Mouse (Mus musculus) CH12.LX (cell line): ENCODE results near the gene Fxyd2. TPM values are rescaled to one million over a fixed set of nuclear protein-coding genes. Genes with fewer than 3 reads are reported as not detected.

Experiments
- DNase-seq: peaks from one replicate; pipeline ENCODE4 v3.0.0-alpha.2; 2013; ENCODE audit errors: extremely low read depth
- H3K27ac ChIP-seq: 2 replicates; pipeline ENCODE4 v1.5.1; 2012; ENCODE audit warnings: low read depth, mild to moderate bottlenecking, control low read depth, moderate library complexity; ENCODE audit not compliant: insufficient read depth
- H3K27me3 ChIP-seq: replicated peaks from 2 replicates; pipeline ENCODE3; 2012; ENCODE audit warnings: inconsistent platforms
- H3K36me3 ChIP-seq, 2 experiments: replicated peaks in 1 of 2; 2 replicates each; pipeline versions ENCODE3 to v1.6.1; 2012; ENCODE audit warnings: inconsistent platforms in 1 of 2, low read length in 1 of 2, mild to moderate bottlenecking in 1 of 2, mixed read lengths in 1 of 2, moderate library complexity in 1 of 2; ENCODE audit not compliant: control insufficient read depth in 1 of 2, insufficient read depth in 1 of 2
- H3K4me1 ChIP-seq, 2 experiments: 2 replicates each; pipeline ENCODE4 v1.6.1; 2012; ENCODE audit warnings: inconsistent platforms in 1 of 2, moderate library complexity in 1 of 2; ENCODE audit not compliant: insufficient read depth in 2 of 2, control insufficient read depth in 1 of 2
- H3K4me2 ChIP-seq: 2 replicates; pipeline ENCODE4 v1.6.1; 2012; ENCODE audit warnings: low read depth, mild to moderate bottlenecking, control low read depth; ENCODE audit not compliant: poor library complexity, insufficient read depth, severe bottlenecking
- H3K4me3 ChIP-seq, 3 experiments: fragments of 150-350 bp in 1 of 3; sonication (generic) in 1 of 3; replicated peaks in 1 of 3; 2 replicates each; pipeline versions ENCODE3 to v1.5.1; 2011 to 2012; ENCODE audit warnings: low read depth in 2 of 3, low read length in 2 of 3, mild to moderate bottlenecking in 2 of 3, moderate library complexity in 2 of 3, control low read depth in 1 of 3, improper control_type of control experiment in 1 of 3, inconsistent platforms in 1 of 3, mixed read lengths in 1 of 3; ENCODE audit not compliant: poor library complexity in 1 of 3
- H3K79me2 ChIP-seq: replicated peaks from 2 replicates; pipeline ENCODE4 v1.6.1; 2012; ENCODE audit warnings: mild to moderate bottlenecking, moderate library complexity; ENCODE audit not compliant: control insufficient read depth, poor library complexity, insufficient read depth, severe bottlenecking; ENCODE audit errors: extremely low read depth
- H3K9ac ChIP-seq: 2 replicates; pipeline ENCODE4 v1.6.1; 2012; ENCODE audit warnings: low read depth, mild to moderate bottlenecking, control low read depth, moderate library complexity; ENCODE audit not compliant: insufficient read depth
- H3K9me3 ChIP-seq: replicated peaks from 2 replicates; pipeline ENCODE3; 2012; ENCODE audit warnings: low read length, inconsistent platforms, mixed read lengths
- CTCF ChIP-seq, 2 experiments: IDR thresholded peaks in 1 of 2; conservative IDR thresholded peaks in 1 of 2; 2 replicates each; pipeline ENCODE4 v1.5.1; 2011 to 2012; ENCODE audit warnings: low read depth in 2 of 2, low read length in 2 of 2, improper control_type of control experiment in 1 of 2, inconsistent platforms in 1 of 2, mild to moderate bottlenecking in 1 of 2, moderate library complexity in 1 of 2
- E2F4 ChIP-seq: IDR thresholded peaks from 2 replicates; pipeline ENCODE4 v1.6.1; 2011; ENCODE audit warnings: low read depth, low read length, improper control_type of control experiment; ENCODE audit not compliant: insufficient replicate concordance
- KAT2A ChIP-seq: IDR thresholded peaks from 2 replicates; pipeline ENCODE4 v1.6.1; 2012; ENCODE audit warnings: low read length, improper control_type of control experiment, inconsistent platforms; ENCODE audit not compliant: insufficient replicate concordance
- POLR2A ChIP-seq: IDR thresholded peaks from 2 replicates; pipeline ENCODE4 v1.6.1; 2011; ENCODE audit warnings: low read depth, mild to moderate bottlenecking, improper control_type of control experiment, low read length
- RAD21 ChIP-seq: IDR thresholded peaks from 2 replicates; pipeline ENCODE4 v1.6.1; 2011; ENCODE audit warnings: low read depth, mild to moderate bottlenecking, low read length, improper control_type of control experiment, moderate library complexity
- RCOR1 ChIP-seq: conservative IDR thresholded peaks from 2 replicates; pipeline ENCODE4 v1.6.1; 2012; ENCODE audit warnings: low read depth, mild to moderate bottlenecking, inconsistent platforms, low read length, improper control_type of control experiment
- SMC3 ChIP-seq: IDR thresholded peaks from 2 replicates; pipeline ENCODE4 v1.6.1; 2011; ENCODE audit warnings: low read depth, low read length, improper control_type of control experiment
- USF1 ChIP-seq: IDR thresholded peaks from 2 replicates; pipeline ENCODE4 v1.6.1; 2014; ENCODE audit warnings: low read depth, mild to moderate bottlenecking, inconsistent platforms, low read length, improper control_type of control experiment
- dilution Hi-C: fragments of 300-500 bp; cut with MboI; formaldehyde crosslinking; loops from 2 replicates; pipeline ENCODE4 v1.14.3; 2020; ENCODE audit warnings: low sequenced_read_pairs; ENCODE audit not compliant: extremely low pct_unique_long_range_greater_than_20kb, extremely low pct_ligation_motif_present
- in situ Hi-C: fragments of 300-500 bp; cut with MboI; formaldehyde crosslinking; loops from 3 replicates; pipeline ENCODE4 v1.14.3; 2019; ENCODE audit warnings: low sequenced_read_pairs, low pct_ligation_motif_present, low pct_unique_long_range_greater_than_20kb, mixed read lengths
- polyA plus RNA-seq: library from polyadenylated mRNA; unstranded; fragments of >175 nt; gene quantifications from 2 replicates; pipeline ENCODE4 v1.2.1, GENCODE M21; 2012; ENCODE audit warnings: low read depth; ENCODE audit not compliant: insufficient read length
- total RNA-seq, 2 experiments: library from RNA; depleted of rRNA; stranded (reverse); fragments of 300-350 nt in 1 of 2; fragments of >200 nt in 1 of 2; gene quantifications; 2 replicates each; pipeline ENCODE4 v1.2.3; 2012 to 2014

Fxyd2 gene
- total and polyA plus RNA-seq, 3 experiments: not detected

DNA sequence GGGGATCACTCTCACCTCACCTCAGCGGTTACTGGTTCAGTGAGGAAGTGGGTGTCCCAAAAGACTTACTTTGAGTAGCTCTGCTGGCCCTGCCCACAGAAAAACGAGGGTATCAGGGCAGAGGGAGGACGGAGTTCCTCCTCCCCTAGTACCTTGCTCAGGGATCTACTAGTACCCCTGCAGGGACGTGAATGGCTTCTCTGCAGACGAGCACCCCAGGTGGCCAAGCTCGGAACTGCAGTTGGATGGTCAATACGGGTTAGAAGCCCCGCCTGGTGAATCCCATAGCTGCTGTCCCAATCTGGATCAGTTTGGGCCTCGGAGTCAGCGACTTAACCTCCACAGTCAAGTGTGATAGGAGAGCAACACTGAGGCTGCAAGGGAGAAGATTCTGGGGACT is 12.8 kb downstream of the Fxyd2 start:
- Histone ChIP-seq H3K27me3 (peaks cover 14% of the 10 kb centered on the region), H3K9me3 (no peaks in the 10 kb centered on the region), H3K79me2 (no peaks in the 10 kb centered on the region), H3K9ac (no peak overlapping the region; the same call in 1 of the 2 replicates), H3K4me2 (peak overlapping the region; percentile 72), H3K4me3 (no peak overlapping the region), H3K4me1 (peaks cover 6 to 24% of the 10 kb centered on the region in 2 experiments), H3K27ac (no peak overlapping the region), H3K36me3 (no peaks in the 10 kb centered on the region)
- TF ChIP-seq RAD21: peak; percentile 37
- peak; percentile 76 to 90 for TF ChIP-seq CTCF (conservative IDR thresholded peaks at IDR 0.05 in 1 of 2, IDR thresholded peaks at IDR 0.05 in 1 of 2; ENCODE audit: low read depth in 2 of 2, low read length in 2 of 2)
- peak; percentile 22 for TF ChIP-seq SMC3
- TF ChIP-seq KAT2A: no peak
- DNase-seq: peak; percentile 87
- dilution Hi-C loops: no loop called here
- in situ Hi-C loops: loop anchor here (10.0 kb wide), 1 partner anchor 333 kb away; no protein-coding TSS in a partner anchor

DNA sequence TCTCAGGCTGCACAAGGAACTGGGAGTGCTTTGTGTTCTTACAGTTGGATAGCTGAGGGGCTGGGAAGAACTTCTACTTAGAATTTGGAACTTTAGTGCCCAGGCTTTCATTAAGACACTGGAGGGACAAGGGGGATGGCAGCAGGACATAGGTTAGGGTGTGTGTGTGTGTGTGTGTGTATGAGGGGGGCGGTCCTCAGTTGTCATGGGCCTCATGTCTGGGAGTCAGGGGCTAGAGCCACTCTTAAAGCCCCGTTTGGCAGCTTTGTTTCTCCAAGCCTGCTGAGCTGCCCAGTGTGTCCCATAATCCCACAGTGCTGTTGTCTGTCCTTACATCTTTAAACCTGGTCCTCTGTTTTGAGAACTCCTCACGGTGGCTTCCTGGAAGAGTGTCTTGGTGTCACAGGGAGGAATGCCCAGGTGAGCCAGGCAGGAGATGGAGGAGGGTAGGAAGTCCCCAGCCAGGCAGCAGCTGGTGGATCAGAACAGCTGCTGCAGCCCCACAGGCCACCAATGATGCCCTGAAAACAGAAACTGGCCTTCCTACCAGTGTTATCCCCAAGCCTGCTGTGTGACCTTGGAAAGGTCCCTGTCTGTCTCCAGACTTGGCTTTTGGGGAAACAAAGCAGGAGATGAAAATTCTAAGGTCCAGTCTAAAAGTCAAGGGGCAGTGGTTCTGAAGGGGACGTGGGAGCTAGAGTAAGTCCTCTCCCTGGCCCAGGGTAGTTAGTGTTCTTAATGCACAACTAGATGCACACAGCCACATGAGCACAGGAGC is 13.4 kb downstream of the Fxyd2 start:
- no peaks in the 10 kb centered on the region for H3K9me3 ChIP-seq
- H3K4me3 ChIP-seq: no peak overlapping the region
- H3K79me2 ChIP-seq: no peaks in the 10 kb centered on the region
- H3K27me3 ChIP-seq: peaks cover 13% of the 10 kb centered on the region
- no peak overlapping the region for H3K9ac ChIP-seq
- dilution Hi-C loops (no loop called here), in situ Hi-C loops (loop anchor here (10.0 kb wide), 1 partner anchor 332 kb away; no protein-coding TSS in a partner anchor)
- H3K4me1 ChIP-seq: peaks cover 6 to 30% of the 10 kb centered on the region in 2 experiments
- H3K27ac ChIP-seq: no peak overlapping the region
- DNase-seq: no peak
- no peak for TF ChIP-seq POLR2A
- no peak overlapping the region for H3K4me2 ChIP-seq
- no peaks in the 10 kb centered on the region for H3K36me3 ChIP-seq

DNA sequence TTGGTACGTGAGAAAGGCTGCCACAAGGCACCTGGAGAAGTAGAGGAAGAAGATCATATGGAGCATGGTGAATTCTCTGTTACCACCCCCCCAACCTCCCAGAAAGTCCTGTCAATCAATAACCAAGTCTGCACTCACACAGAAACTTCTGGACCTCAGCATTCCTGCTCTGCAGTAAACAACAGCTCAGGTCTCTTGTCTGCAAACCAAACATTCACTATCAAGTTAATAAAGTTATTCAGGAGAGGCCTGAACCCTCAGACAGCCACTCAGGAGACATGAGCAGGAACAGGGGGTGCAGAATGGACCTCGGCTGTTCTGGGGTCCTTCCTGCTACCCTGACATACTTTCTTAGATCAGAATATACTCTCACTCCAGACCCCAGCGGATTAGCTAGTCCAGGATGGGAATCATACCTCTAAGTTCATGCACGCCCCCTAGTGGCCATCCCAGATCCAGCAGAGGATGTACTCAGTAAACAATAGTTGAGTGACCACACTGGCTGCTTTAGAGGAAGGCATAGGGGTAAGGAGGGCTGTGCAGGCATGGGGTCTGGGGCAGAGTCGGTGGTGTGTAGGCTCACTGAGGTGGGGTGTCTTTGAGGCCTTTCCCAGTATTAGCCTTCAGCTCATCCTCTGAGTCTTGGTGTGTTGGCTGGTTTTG is 14.1 kb downstream of the Fxyd2 start:
- H3K4me3 ChIP-seq: no peak overlapping the region
- no peak for TF ChIP-seq RCOR1
- TF ChIP-seq CTCF (conservative IDR thresholded peaks at IDR 0.05 in 1 of 2, IDR thresholded peaks at IDR 0.05 in 1 of 2; ENCODE audit: low read depth in 2 of 2, low read length in 2 of 2): peak; percentile 56 to 68
- no peak for TF ChIP-seq USF1
- TF ChIP-seq SMC3: peak; percentile 12
- TF ChIP-seq E2F4: no peak
- TF ChIP-seq POLR2A: no peak

More for the DNA sequence above, 14.1 kb downstream of the Fxyd2 start:
- in situ Hi-C loops: loop anchor here (10.0 kb wide), 1 partner anchor 331 kb away; no protein-coding TSS in a partner anchor
- no peak overlapping the region for H3K27ac ChIP-seq
- no peak overlapping the region for H3K9ac ChIP-seq
- no peaks in the 10 kb centered on the region for H3K79me2 ChIP-seq
- peaks cover 13% of the 10 kb centered on the region for H3K27me3 ChIP-seq
- peak; percentile 42 for DNase-seq
- dilution Hi-C loops: no loop called here
- no peaks in the 10 kb centered on the region for H3K9me3 ChIP-seq
- H3K4me2 ChIP-seq: no peak overlapping the region
- H3K4me1 ChIP-seq: peaks cover 6 to 37% of the 10 kb centered on the region in 2 experiments
- no peaks in the 10 kb centered on the region for H3K36me3 ChIP-seq
